Mouse (Mus musculus): Measurements from ENCODE around the gene Bpifc. TPM values are rescaled to one million over a fixed set of nuclear protein-coding genes. Genes with fewer than 3 reads are reported as not detected.

The Bpifc gene
- total RNA-seq (2014; rRNA removed) (0.33 TPM in 2 replicates), polyA plus RNA-seq (2015; fragmentation: Nextera tagmentation; extraction: Ambion mirVana) (0.11 and 0.15 TPM in 2 replicates)

DNA sequence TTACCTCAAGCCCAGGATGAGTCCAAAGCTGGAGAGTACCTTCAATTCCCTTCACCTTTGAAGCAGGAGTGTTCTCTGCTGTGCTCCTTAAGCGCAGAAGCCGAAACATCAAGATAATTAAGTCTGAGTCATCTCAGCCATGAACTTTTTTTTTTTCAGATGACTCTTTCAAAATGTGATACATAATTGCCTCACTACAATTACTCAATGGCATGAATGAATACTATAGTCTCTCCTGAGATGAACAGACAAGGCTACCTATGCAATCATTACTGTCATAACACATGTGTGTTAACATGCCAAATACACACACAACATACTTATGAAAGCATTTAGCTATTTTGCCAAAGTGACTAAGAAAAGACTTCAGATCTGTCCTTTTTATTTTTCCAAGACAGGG is at the start of gene Bpifc:
TSS of gene Bpifc (minus strand) at position 115 of the 400 bp plus-strand sequence.
- ATAC-seq (ENCODE audit: low FRiP score) (no peak), DNase-seq (ENCODE audit: low spot score) (no peak)
- H3K27ac ChIP-seq (ENCODE audit: low read depth, low read length) = no peak within 1 kb of the TSS
- no peaks in the 10 kb centered on the region for H3K27me3 ChIP-seq (ENCODE audit: insufficient read depth, low read length)
- H3K4me3 ChIP-seq (ENCODE audit: low read depth, low read length) = no peak within 1 kb of the TSS
- TF ChIP-seq CTCF (IDR thresholded peaks at IDR 0.05) = no peak
- no peaks in the 10 kb centered on the region for H3K4me1 ChIP-seq (ENCODE audit: insufficient read depth, low read length)
- 94% methylated on average over 2 of the region's 2 CpGs for WGBS
- no peaks in the 10 kb centered on the region for H3K9me3 ChIP-seq (ENCODE audit: low read length)
- no peak within 1 kb of the TSS for H3K4me2 ChIP-seq (ENCODE audit: low read depth, low read length, poor library complexity, severe bottlenecking)
- H3K9ac ChIP-seq (replicated peaks; ENCODE audit: low read length, poor library complexity, severe bottlenecking) = no peak within 1 kb of the TSS
- no peaks in the 10 kb centered on the region for H3K36me3 ChIP-seq (ENCODE audit: insufficient read depth, low read length)

DNA sequence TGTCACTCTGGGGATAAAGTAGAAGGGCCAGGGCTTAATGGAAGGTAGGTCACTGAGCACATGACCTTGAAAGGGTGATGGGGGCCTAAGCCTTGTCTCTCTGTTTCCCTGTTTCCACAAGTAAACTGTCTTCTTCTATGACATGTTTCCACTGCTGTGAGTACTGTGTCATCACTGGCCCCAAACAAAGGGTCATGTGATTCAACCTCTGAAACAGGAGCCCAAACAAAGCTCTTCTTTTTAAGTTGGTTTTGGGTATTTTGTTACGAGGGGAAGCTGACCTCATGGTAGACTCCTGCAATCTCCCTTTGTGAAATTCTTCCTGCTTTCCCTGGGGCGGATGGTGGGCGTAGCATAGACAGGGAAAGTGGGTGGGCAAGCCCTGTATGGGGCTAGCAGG is 48.6 kb upstream of the Bpifc start:
- no peaks in the 10 kb centered on the region for H3K4me1 ChIP-seq (ENCODE audit: insufficient read depth, low read length)
- no peak overlapping the region for H3K4me3 ChIP-seq (ENCODE audit: low read depth, low read length)
- DNase-seq (ENCODE audit: low spot score) (no peak), ATAC-seq (ENCODE audit: low FRiP score) (no peak)
- WGBS = 62% methylated on average over 3 of the region's 3 CpGs
- no peak for TF ChIP-seq CTCF (IDR thresholded peaks at IDR 0.05)
- H3K27ac ChIP-seq (ENCODE audit: low read depth, low read length) = no peak overlapping the region
- no peak overlapping the region for H3K4me2 ChIP-seq (ENCODE audit: low read depth, low read length, poor library complexity, severe bottlenecking)
- H3K36me3 ChIP-seq (ENCODE audit: insufficient read depth, low read length) = peaks cover 34% of the 10 kb centered on the region
- no peaks in the 10 kb centered on the region for H3K9me3 ChIP-seq (ENCODE audit: low read length)
- no peak overlapping the region for H3K9ac ChIP-seq (replicated peaks; ENCODE audit: low read length, poor library complexity, severe bottlenecking)
- H3K27me3 ChIP-seq (ENCODE audit: insufficient read depth, low read length) = no peaks in the 10 kb centered on the region

DNA sequence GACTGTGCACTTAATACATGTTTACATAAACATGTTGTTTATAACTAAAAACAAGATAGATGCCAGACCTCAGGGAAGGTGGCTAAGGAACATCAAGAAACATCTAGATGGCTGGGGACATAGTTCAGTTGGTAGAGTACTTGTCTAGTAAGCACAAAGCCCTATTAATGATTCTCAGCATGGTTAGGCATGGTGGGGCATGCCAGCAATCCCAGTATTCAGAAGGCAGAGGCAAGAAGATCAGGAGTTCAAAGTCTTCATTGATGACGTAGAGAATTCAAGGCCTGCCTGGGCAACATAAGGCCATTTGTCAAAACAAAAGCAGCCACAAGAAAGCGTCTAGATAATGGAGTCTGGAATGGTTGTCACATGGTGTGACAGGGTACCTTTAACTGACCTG is 46.0 kb upstream of the Bpifc start:
- peaks cover 46% of the 10 kb centered on the region for H3K36me3 ChIP-seq (ENCODE audit: insufficient read depth, low read length)
- H3K4me3 ChIP-seq (ENCODE audit: low read depth, low read length) = no peak overlapping the region
- no peak overlapping the region for H3K9ac ChIP-seq (replicated peaks; ENCODE audit: low read length, poor library complexity, severe bottlenecking)
- H3K9me3 ChIP-seq (ENCODE audit: low read length) = no peaks in the 10 kb centered on the region
- no peak overlapping the region for H3K27ac ChIP-seq (ENCODE audit: low read depth, low read length)
- H3K4me1 ChIP-seq (ENCODE audit: insufficient read depth, low read length) = no peaks in the 10 kb centered on the region
- ATAC-seq (ENCODE audit: low FRiP score) (no peak), DNase-seq (ENCODE audit: low spot score) (no peak)
- WGBS = 60% methylated on average over 2 of the region's 2 CpGs
- no peak for TF ChIP-seq CTCF (IDR thresholded peaks at IDR 0.05)
- no peaks in the 10 kb centered on the region for H3K27me3 ChIP-seq (ENCODE audit: insufficient read depth, low read length)
- no peak overlapping the region for H3K4me2 ChIP-seq (ENCODE audit: low read depth, low read length, poor library complexity, severe bottlenecking)

DNA sequence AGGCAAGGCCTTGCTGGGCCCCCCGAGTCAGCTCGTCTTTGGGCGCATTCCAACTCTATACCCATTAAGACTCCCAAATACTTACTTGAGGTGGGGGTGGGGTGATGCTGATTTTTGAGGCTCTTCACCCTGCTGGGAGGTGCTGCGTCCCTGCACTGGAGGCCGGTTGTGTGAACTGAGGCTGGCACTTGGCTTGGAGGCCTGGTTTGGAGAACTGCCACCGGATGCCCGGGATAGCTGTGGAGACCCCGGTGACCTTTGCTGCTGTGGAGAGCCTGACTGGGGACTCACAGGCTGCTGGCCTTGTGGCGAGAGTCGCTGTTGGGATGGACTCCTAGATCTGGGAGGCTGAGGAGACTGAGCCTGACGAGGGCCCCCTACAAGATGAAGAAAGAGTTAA is 45.6 kb upstream of the Bpifc start:
- H3K4me2 ChIP-seq (ENCODE audit: low read depth, low read length, poor library complexity, severe bottlenecking) = no peak overlapping the region
- H3K27me3 ChIP-seq (ENCODE audit: insufficient read depth, low read length) = no peaks in the 10 kb centered on the region
- 88% methylated on average over 11 of the region's 11 CpGs for WGBS
- ATAC-seq (ENCODE audit: low FRiP score) (no peak), DNase-seq (ENCODE audit: low spot score) (no peak)
- no peak for TF ChIP-seq CTCF (IDR thresholded peaks at IDR 0.05)
- H3K4me1 ChIP-seq (ENCODE audit: insufficient read depth, low read length) = no peaks in the 10 kb centered on the region
- no peak overlapping the region for H3K9ac ChIP-seq (replicated peaks; ENCODE audit: low read length, poor library complexity, severe bottlenecking)
- no peak overlapping the region for H3K4me3 ChIP-seq (ENCODE audit: low read depth, low read length)
- H3K36me3 ChIP-seq (ENCODE audit: insufficient read depth, low read length) = peaks cover 42% of the 10 kb centered on the region
- no peaks in the 10 kb centered on the region for H3K9me3 ChIP-seq (ENCODE audit: low read length)
- no peak overlapping the region for H3K27ac ChIP-seq (ENCODE audit: low read depth, low read length)

DNA sequence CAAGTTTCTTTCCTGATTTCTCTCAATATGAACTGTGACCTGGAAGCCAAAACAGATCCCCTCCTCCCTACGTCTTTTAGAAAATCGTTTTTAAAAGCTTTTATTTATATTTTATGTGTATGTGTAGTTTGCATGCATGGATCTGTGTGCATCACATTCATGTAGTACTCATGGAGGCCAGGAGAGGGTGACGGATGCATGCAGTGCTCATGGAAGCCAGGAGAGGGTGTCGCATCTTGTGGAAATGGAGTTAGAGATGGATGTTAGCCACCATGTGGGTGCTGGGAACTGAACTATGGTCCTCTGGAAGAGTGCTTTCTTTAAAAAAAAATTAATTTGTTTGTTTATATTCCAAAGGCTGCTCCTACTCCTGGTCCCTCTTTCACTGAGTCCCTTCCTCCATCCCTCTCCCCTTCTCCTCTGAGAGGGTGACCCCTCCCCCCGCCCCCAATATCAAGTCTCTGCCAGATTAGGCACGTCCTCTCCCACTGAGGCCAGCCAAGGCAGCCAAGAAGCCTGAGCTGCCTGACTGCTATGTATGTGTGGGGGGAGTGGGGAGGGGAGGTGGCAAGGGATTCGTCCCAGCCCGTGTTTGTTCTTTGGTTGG is 44.7 kb upstream of the Bpifc start:
- H3K27ac ChIP-seq (ENCODE audit: low read depth, low read length) = no peak overlapping the region
- H3K4me1 ChIP-seq (ENCODE audit: insufficient read depth, low read length) = no peaks in the 10 kb centered on the region
- no peak for ATAC-seq (ENCODE audit: low FRiP score)
- 85% methylated on average over 8 of the region's 8 CpGs for WGBS
- H3K36me3 ChIP-seq (ENCODE audit: insufficient read depth, low read length) = peaks cover 36% of the 10 kb centered on the region
- no peak overlapping the region for H3K4me2 ChIP-seq (ENCODE audit: low read depth, low read length, poor library complexity, severe bottlenecking)
- H3K9ac ChIP-seq (replicated peaks; ENCODE audit: low read length, poor library complexity, severe bottlenecking) = no peak overlapping the region
- no peak overlapping the region for H3K4me3 ChIP-seq (ENCODE audit: low read depth, low read length)
- TF ChIP-seq CTCF (IDR thresholded peaks at IDR 0.05) = peak; percentile 54
- DNase-seq (ENCODE audit: low spot score) = no peak
- no peaks in the 10 kb centered on the region for H3K9me3 ChIP-seq (ENCODE audit: low read length)
- H3K27me3 ChIP-seq (ENCODE audit: insufficient read depth, low read length) = no peaks in the 10 kb centered on the region

DNA sequence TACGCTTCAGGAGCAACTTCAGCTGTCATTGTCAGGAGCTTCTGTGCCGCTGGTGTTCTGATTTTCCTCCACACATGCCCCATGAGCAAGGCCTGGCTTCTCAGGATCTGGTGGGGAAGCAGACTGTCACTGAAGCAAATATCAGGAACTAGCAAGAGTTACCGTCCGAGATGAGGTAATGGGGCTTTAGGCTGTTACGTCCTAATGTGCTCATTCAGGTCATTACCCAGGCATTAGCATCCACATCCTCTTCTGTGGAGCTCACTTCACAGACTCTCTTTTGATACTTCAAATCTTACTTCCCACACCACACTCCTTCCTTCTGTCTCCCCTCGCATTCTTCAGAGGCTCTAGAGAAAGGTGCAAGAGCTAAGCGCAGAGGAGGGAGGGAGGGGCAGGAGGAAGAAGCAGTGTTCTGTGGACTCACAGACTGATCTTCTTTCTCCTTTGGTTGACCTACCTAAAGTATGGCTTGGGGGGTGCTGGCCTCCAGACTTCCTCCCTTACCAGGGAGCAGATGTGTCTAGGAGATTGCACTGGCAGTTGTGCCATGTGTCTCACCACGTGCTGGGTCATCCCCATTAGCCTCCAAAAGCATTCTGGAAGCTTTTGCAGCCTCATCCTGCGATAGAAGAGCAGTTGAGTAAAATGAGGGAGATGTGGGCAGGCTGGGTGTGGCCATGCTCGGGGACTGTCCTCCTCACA is 41.3 kb upstream of the Bpifc start:
- Histone ChIP-seq H3K9ac (replicated peaks; ENCODE audit: low read length, poor library complexity, severe bottlenecking) (no peak overlapping the region), H3K27ac (ENCODE audit: low read depth, low read length) (no peak overlapping the region), H3K9me3 (ENCODE audit: low read length) (no peaks in the 10 kb centered on the region), H3K4me1 (ENCODE audit: insufficient read depth, low read length) (no peaks in the 10 kb centered on the region), H3K4me2 (ENCODE audit: low read depth, low read length, poor library complexity, severe bottlenecking) (no peak overlapping the region), H3K36me3 (ENCODE audit: insufficient read depth, low read length) (peaks cover 37% of the 10 kb centered on the region), H3K4me3 (ENCODE audit: low read depth, low read length) (no peak overlapping the region), H3K27me3 (ENCODE audit: insufficient read depth, low read length) (no peaks in the 10 kb centered on the region)
- TF ChIP-seq CTCF (IDR thresholded peaks at IDR 0.05) = no peak
- 91% methylated on average over 10 of the region's 10 CpGs for WGBS
- DNase-seq (ENCODE audit: low spot score) (no peak), ATAC-seq (ENCODE audit: low FRiP score) (no peak)

All from midbrain, postnatal 0 days (tissue).